Mouse (Mus musculus): ENCODE measurements at regions not wholly inside any gene's neighbourhood (a gene's known extent, or its start where the extent isn't known, plus 50 kb on each side); places are given as distances from the start of the nearest gene placed in this dataset.

GRCm38 (mm10) chr2:160455617-160456016 is 88.8 kb upstream of the Mafb start:
- TF ChIP-seq CTCF (IDR thresholded peaks at IDR 0.05; ENCODE audit: extremely low read depth, insufficient read depth, insufficient read length, insufficient replicate concordance) (no peak), POLR2A (IDR thresholded peaks at IDR 0.05; ENCODE audit: low read depth, low read length) (no peak)
